Mouse (Mus musculus) inflammation-experienced regulatory T-cells, adult 6 months (primary cell): ENCODE results near the gene Dhrs9. TPM values are rescaled to one million over a fixed set of nuclear protein-coding genes. Genes with fewer than 3 reads are reported as not detected.

ENCODE experiments used
- ATAC-seq: one replicate; pipeline ENCODE4 v1.8.0; 2017
- polyA plus RNA-seq, 3 experiments: library from polyadenylated mRNA; unstranded; fragments of 100-300 nt; shearing (Covaris generic); gene quantifications; one replicate each; pipeline ENCODE4 v1.2.1; 2017

Gene Dhrs9
- polyA plus RNA-seq, 3 experiments from 2014 or later, result not detected

DNA sequence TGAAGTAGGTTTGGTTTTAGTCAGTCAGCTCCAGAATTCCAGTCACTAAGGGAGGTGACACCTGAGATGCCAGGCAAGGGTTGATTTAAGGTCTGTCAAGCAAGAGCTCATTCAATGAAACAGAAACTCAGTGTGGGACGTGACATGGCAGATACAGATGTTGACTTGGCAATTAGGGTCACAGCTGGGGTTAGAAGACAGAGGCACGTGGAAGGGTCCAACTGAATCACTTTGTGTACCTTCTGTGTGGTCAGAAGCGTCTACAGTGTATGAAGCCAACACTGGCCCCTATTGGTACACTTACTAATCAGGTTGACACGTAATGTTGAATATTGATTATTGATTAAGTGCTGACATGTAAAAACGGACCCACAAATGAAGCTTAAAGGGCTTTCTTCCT is 44.6 kb downstream of the Dhrs9 start:
- no peak for ATAC-seq

- no peak for ATAC-seq
These were observed 45.8 kb downstream of the Dhrs9 start for GRCm38 (mm10) chr2:69426081-69426480.

DNA sequence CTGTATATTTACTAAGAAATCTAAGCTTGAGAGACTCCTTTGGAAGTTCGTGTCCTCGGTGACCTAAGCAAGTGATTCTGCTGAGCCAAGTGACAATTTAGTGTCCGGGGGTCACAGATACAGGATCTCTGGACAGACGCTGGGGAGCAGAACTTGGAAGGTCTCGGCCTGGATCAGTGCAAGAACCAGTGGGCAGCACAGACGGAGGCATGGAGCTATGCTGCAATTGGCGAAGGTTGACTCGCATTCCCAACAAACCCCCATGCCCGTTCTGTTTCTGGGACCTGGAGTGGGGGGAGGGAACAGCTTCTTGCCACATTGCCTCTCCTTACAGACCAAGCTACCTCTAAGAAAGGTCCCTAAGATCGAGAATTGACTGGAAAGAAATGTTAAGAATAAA is 46.9 kb downstream of the Dhrs9 start:
- ATAC-seq, result no peak

GRCm38 (mm10) chr2:69428116-69428515 is 47.9 kb downstream of the Dhrs9 start:
- no peak for ATAC-seq

- no peak for ATAC-seq
These were observed 61.4 kb downstream of the Dhrs9 start for GRCm38 (mm10) chr2:69441656-69442055.

GRCm38 (mm10) chr2:69445896-69446472 is 65.7 kb downstream of the Dhrs9 start:
- ATAC-seq, result no peak

DNA sequence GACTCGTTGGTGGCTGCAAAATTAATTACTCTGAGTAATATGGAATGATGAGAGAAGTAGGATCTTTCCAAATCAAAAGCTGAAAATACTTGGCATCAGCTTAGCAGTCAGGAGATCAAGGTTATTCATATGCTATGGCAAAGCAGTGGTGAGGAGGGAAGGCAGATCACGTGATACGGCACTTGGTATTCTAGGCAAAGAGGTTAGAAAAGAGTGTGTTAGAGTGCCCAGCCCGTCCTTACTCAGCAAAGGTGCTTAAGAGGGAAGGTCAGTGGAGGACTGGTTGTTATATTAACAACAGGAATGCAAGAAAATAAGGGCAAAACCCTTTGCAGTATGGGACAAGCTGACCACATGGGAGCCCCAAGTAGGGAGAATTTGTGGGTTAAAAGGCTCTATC is 68.3 kb downstream of the Dhrs9 start:
- no peak for ATAC-seq

DNA sequence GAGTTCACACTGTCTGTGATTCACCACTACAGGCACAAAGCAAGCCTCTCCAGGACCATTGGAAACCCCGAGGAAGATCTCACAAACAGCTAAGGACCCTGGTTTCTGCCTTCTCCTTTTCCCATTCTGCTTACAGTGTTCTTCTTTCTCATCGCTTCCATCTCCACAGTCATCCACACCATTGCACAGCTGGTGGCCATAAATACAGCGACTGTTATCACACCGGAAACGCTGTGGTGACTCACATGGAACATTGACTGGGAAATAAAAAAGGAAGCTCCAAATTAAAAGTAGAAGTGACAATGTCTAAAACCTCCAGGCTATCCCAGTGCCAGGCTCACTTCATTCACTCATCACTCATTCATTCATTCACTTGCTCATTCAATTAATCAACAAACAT is 70.9 kb downstream of the Dhrs9 start:
- ATAC-seq, result no peak

Other genes with a start within 250 kb of the Dhrs9 start
- gene Nostrin, start 244.6 kb upstream of the Dhrs9 start, polyA plus RNA-seq, result 1 to 10 TPM in 1 of 3 experiments, under 1 TPM in 2; 0.62 to 1.2 (median 0.74) TPM
- 10 to 100 TPM in 1 of 3 experiments, 1 to 10 TPM in 2; 6.9 to 69.2 (median 7.4) TPM for gene Spc25, start 174.3 kb upstream of the Dhrs9 start, polyA plus RNA-seq
- gene G6pc2, start 169.4 kb upstream of the Dhrs9 start, polyA plus RNA-seq, result not detected
- gene Abcb11, start 37.8 kb upstream of the Dhrs9 start, polyA plus RNA-seq, result not detected
- gene Lrp2, start 205.6 kb downstream of the Dhrs9 start, polyA plus RNA-seq, result not detected